Mouse (Mus musculus) lung, embryonic 16.5 days (tissue): ENCODE measurements around the gene Hoxb2. TPM values are rescaled to one million over a fixed set of nuclear protein-coding genes. Genes with fewer than 3 reads are reported as not detected.
A peak's percentile ranks its signal among the peaks of the same experiment; 100 is the strongest.

Source experiments
- ATAC-seq: fragments of 200-750 bp; cut with Nextera tagmentation; 2 replicates; pipeline ENCODE4 v1.8.0; 2017; ENCODE audit warnings: low read depth, mild to moderate bottlenecking, moderate library complexity
- H3K27ac ChIP-seq: fragments of 300-500 bp; sonication (generic); 2 replicates; pipeline ENCODE4 v1.5.1; 2014; ENCODE audit warnings: mild to moderate bottlenecking, control low read depth, low read length
- H3K27me3 ChIP-seq: fragments of 300-500 bp; sonication (generic); 2 replicates; pipeline ENCODE4 v1.6.1; 2014; ENCODE audit warnings: low read depth, low read length, mixed read lengths; ENCODE audit not compliant: control insufficient read depth, insufficient read depth
- H3K36me3 ChIP-seq: fragments of 300-500 bp; sonication (generic); 2 replicates; pipeline ENCODE4 v1.6.1; 2014; ENCODE audit warnings: low read length; ENCODE audit not compliant: control insufficient read depth, insufficient read depth
- H3K4me1 ChIP-seq: fragments of 300-500 bp; sonication (generic); replicated peaks from 2 replicates; pipeline ENCODE4 v1.6.1; 2014; ENCODE audit warnings: low read length, mixed read lengths; ENCODE audit not compliant: control insufficient read depth, insufficient read depth
- H3K4me2 ChIP-seq: fragments of 300-500 bp; sonication (generic); 2 replicates; pipeline ENCODE4 v1.6.1; 2014; ENCODE audit warnings: low read depth, low read length, control low read depth
- H3K4me3 ChIP-seq: fragments of 300-500 bp; sonication (generic); 2 replicates; pipeline ENCODE4 v1.5.1; 2014; ENCODE audit warnings: mild to moderate bottlenecking, low read length, control low read depth
- H3K9ac ChIP-seq: fragments of 300-500 bp; sonication (generic); 2 replicates; pipeline ENCODE4 v1.6.1; 2014; ENCODE audit warnings: low read length, control low read depth
- H3K9me3 ChIP-seq: fragments of 300-500 bp; sonication (generic); 2 replicates; pipeline ENCODE4 v1.6.1; 2016; ENCODE audit warnings: low read length; ENCODE audit not compliant: control insufficient read depth
- WGBS: fragments of 180-500 bp; shearing (Covaris S2); extraction: QIAGEN DNeasy Blood & Tissue Kit; methylation state at CpG from one replicate; pipeline ENCODE4 v1.1.7; 2014; 5-methylcytosine and 5-hydroxymethylcytosine counted together
- microRNA counts: library from miRNA; unstranded; fragments of <30 nt; microRNA quantifications from one replicate; lab custom pipeline; 2016
- microRNA-seq: library from miRNA; unstranded; fragments of <30 nt; microRNA quantifications from one replicate; pipeline ENCODE4, GENCODE M21; 2016
- polyA plus RNA-seq: library from polyadenylated mRNA; unstranded; fragments of >200 nt; fragmentation: Nextera tagmentation; extraction: Ambion mirVana; gene quantifications from 2 replicates; pipeline ENCODE4 v1.2.1, GENCODE M21; 2015

Gene Hoxb2
- polyA plus RNA-seq, 1 experiment from 2014 or later, result 24.0 TPM

- H3K27ac ChIP-seq, result no peak overlapping the region
- no peaks in the 10 kb centered on the region for H3K27me3 ChIP-seq
- no peaks in the 10 kb centered on the region for H3K36me3 ChIP-seq
- H3K4me1 ChIP-seq, result peaks cover 14% of the 10 kb centered on the region
- ATAC-seq, result peak; percentile 84
- 12% methylated on average over 15 of the region's 15 CpGs for WGBS
- no peaks in the 10 kb centered on the region for H3K9me3 ChIP-seq
- no peak overlapping the region for H3K4me2 ChIP-seq
- H3K9ac ChIP-seq, result no peak overlapping the region
- no peak overlapping the region for H3K4me3 ChIP-seq
Observed at GRCm38 (mm10) chr11:96396772-96397626, 46.7 kb downstream of the Hoxb2 start.

GRCm38 (mm10) chr11:96397806-96398335, 47.5 kb downstream of the Hoxb2 start:
- no peak for ATAC-seq
- no peak overlapping the region for H3K9ac ChIP-seq
- no peaks in the 10 kb centered on the region for H3K9me3 ChIP-seq
- WGBS, result 30% methylated on average over 7 of the region's 7 CpGs
- H3K4me1 ChIP-seq, result peaks cover 14% of the 10 kb centered on the region
- H3K36me3 ChIP-seq, result no peaks in the 10 kb centered on the region
- no peak overlapping the region for H3K27ac ChIP-seq
- H3K27me3 ChIP-seq, result no peaks in the 10 kb centered on the region
- no peak overlapping the region for H3K4me3 ChIP-seq
- no peak overlapping the region for H3K4me2 ChIP-seq

DNA sequence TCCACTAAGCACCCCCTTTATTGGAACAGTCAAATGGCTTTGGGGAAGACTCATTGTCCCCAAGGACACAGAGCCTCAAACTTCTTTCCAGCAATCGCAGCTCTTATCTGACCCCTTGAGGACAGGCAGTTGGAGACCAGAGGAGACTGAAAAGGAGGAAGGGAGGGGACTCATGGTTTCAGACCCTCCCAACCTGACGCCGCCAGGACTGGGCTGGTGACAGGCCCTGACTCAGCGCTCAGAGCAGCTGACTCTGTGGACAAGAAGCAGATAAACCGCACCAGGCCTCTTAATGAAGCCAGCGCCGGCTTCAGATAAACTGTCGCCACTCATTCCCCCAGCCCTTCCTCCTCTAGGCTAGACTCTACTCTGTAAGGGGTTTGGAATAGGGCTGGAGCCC, 49.6 kb downstream of the Hoxb2 start:
- 15% methylated on average over 8 of the region's 8 CpGs for WGBS
- Histone ChIP-seq H3K36me3 (no peaks in the 10 kb centered on the region), H3K4me3 (no peak overlapping the region), H3K4me2 (no peak overlapping the region), H3K27ac (no peak overlapping the region), H3K9ac (peak overlapping the region; percentile 9; the same call in 1 of the 2 replicates), H3K9me3 (no peaks in the 10 kb centered on the region), H3K4me1 (peaks cover 19% of the 10 kb centered on the region), H3K27me3 (no peaks in the 10 kb centered on the region)
- ATAC-seq, result peak; percentile 39; the same call in 1 of the 2 replicates

MicroRNA genes within 50 kb of the gene (microRNA counts, 519-probe panel; counts per million panel counts)
- 4,235 counts per million, percentile 85 among the panel's probes with 10 or more counts for microRNA mmu-miR-10a (lab: Ali Mortazavi, UCI)

Small RNA genes lying within 50 kb of the gene (microRNA-seq; reads per million reads assigned to microRNA genes)
- 28,273 reads per million, percentile 98 among the genes with 10 or more reads in this experiment for gene Mir10a

Other genes with a start within 250 kb of the Hoxb2 start
- 0.41 and 1.3 TPM in 2 replicates for gene Calcoco2, start 238.6 kb upstream of the Hoxb2 start, polyA plus RNA-seq
- gene Ttll6, start 216.7 kb upstream of the Hoxb2 start, polyA plus RNA-seq, result 2.2 and 2.8 TPM in 2 replicates
- gene Hoxb13, start 156.2 kb upstream of the Hoxb2 start, polyA plus RNA-seq, result 0.09 TPM in 1 of 2 replicates, not detected in the other
- gene Hoxb9, start 79.1 kb upstream of the Hoxb2 start, polyA plus RNA-seq, result 0.28 and 0.30 TPM in 2 replicates
- gene Hoxb8, start 68.6 kb upstream of the Hoxb2 start, polyA plus RNA-seq, result 0.33 and 0.79 TPM in 2 replicates
- 2.2 and 3.2 TPM in 2 replicates for gene Hoxb7, start 63.9 kb upstream of the Hoxb2 start, polyA plus RNA-seq
- 8.8 and 11.6 TPM in 2 replicates for gene Hoxb6, start 58.0 kb upstream of the Hoxb2 start, polyA plus RNA-seq
- 39.2 and 46.6 TPM in 2 replicates for gene Hoxb5, start 47.2 kb upstream of the Hoxb2 start, polyA plus RNA-seq
- gene Hoxb4, start 32.3 kb upstream of the Hoxb2 start, polyA plus RNA-seq, result 3.4 TPM in 2 replicates
- 2.1 and 2.6 TPM in 2 replicates for gene Hoxb3, start 27.2 kb upstream of the Hoxb2 start, polyA plus RNA-seq
- 0.18 TPM in 1 of 2 replicates, not detected in the other for gene Hoxb1, start 15.2 kb downstream of the Hoxb2 start, polyA plus RNA-seq
- gene Skap1, start 114.1 kb downstream of the Hoxb2 start, polyA plus RNA-seq, result 2.1 and 4.5 TPM in 2 replicates